Mouse (Mus musculus) bone marrow, adult 2 months (tissue): ENCODE results near the gene Hmga1.

Experiments
- CTCF ChIP-seq: fragments of 200-500 bp; IDR thresholded peaks from 2 replicates; pipeline ENCODE4 v1.5.1; 2011; ENCODE audit warnings: low read length, control low read depth; ENCODE audit not compliant: control insufficient read depth, insufficient read depth
- POLR2A ChIP-seq: fragments of 200-500 bp; IDR thresholded peaks from 2 replicates; pipeline ENCODE4 v1.6.1; 2011; ENCODE audit warnings: low read depth, mild to moderate bottlenecking, control low read depth, low read length, borderline replicate concordance; ENCODE audit not compliant: control insufficient read depth

DNA sequence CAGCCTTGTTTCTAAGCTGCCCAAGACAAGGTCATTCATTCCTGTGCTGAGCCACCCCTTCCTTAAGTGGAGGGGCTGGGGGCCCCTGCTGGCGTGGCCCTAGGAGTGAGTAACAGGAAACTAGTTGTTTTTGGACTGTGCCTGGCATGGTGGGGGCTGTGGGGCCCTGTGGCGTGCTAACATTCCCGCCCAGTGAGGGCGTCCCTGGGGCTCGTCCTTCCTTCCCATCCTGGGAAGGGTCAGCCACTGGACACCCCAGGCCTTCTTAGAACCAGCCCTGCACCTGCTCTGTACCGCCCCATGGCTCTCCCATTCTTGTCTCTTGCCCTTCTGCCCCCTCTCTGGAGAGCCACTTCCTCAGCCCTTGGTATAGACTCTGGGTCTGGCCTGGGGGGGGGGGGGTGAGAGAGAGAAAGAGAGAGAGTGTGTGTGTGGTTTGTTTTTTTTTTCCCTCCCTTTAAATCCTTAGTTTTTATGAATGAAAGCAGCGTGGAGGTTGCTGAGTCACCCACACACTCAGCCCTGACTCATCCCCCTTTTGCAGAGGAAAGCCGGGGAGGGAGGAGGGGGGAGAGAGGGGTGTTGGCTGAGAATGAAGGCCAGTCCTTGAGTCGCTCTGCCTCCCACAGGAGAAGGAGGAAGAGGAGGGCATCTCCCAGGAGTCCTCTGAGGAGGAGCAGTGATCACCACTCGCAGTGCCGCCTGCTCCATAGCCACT, 5.7 kb downstream of the Hmga1 start:
- TF ChIP-seq CTCF (no peak), POLR2A (no peak)
